Mouse (Mus musculus) ES-E14 (cell line): ENCODE data around the gene Slc38a10.

Experiments
- CHD2 ChIP-seq: IDR thresholded peaks from 2 replicates; pipeline ENCODE4 v1.6.1; 2014; ENCODE audit warnings: mild to moderate bottlenecking, low read depth, low read length, inconsistent platforms
- HCFC1 ChIP-seq: IDR thresholded peaks from 2 replicates; pipeline ENCODE4 v1.6.1; 2012; ENCODE audit warnings: low read length, inconsistent platforms, borderline replicate concordance; ENCODE audit not compliant: insufficient read depth
- MAFK ChIP-seq: IDR thresholded peaks from 2 replicates; pipeline ENCODE4 v1.6.1; 2014; ENCODE audit warnings: mild to moderate bottlenecking, low read depth, low read length, inconsistent platforms; ENCODE audit not compliant: insufficient read depth
- ZC3H11A ChIP-seq: IDR thresholded peaks from 2 replicates; pipeline ENCODE4 v1.6.1; 2012; ENCODE audit warnings: low read depth, mild to moderate bottlenecking, inconsistent platforms, low read length, borderline replicate concordance
- ZNF384 ChIP-seq: IDR thresholded peaks from 2 replicates; pipeline ENCODE4 v1.6.1; 2012; ENCODE audit warnings: low read depth, low read length, inconsistent platforms

GRCm38 (mm10) chr11:120098588-120099511 lies 52.3 kb downstream of the Slc38a10 start, which contains the start of the genes Tepsin and Ndufaf8:
- peak; percentile 62; the same call in 1 of the 2 replicates for TF ChIP-seq HCFC1
- TF ChIP-seq ZNF384, result no peak
- peak; percentile 99 for TF ChIP-seq CHD2
- no peak for TF ChIP-seq MAFK
- TF ChIP-seq ZC3H11A, result no peak
